In genomic region chr1:59448497-59449270, GRCm38 (mm10) we compare ENCODE assay signal across 9 mouse cellular contexts. TPM values are rescaled to one million over a fixed set of nuclear protein-coding genes. Genes with fewer than 3 reads are reported as not detected.
DNase-seq lines count a peak whose midpoint lies in the region; ATAC-seq and TF ChIP-seq lines count a peak whose summit lies in the region.
"Had no signal": no experiment of that assay in that cellular context is flagged by ENCODE, and none has a peak within 500 bp of the region (broad histone marks: within the 10 kb centered on the region; RNA-seq: fewer than 3 reads in every experiment).

No protein-coding gene starts in this region.

- whole genome bisulfite sequencing in hindbrain, embryonic 11.5 days: 28% methylated on average over 11 of the region's 11 CpGs
- 50% methylated on average over 11 of the region's 11 CpGs for WGBS in hindbrain, postnatal 0 days
- WGBS in thymus, adult 2 months: 96% methylated on average over 11 of the region's 11 CpGs
- whole genome bisulfite sequencing in intestine, embryonic 15.5 days: 60% methylated on average over 11 of the region's 11 CpGs

- peak; percentile 27; the same call in 1 of the 2 replicates for ATAC-seq in hindbrain, embryonic 11.5 days (ENCODE audit: low FRiP score)
- no peak for ATAC-seq in hindbrain, postnatal 0 days
- ATAC-seq in intestine, embryonic 15.5 days: peak; percentile 19; the same call in 1 of the 2 replicates
- ATAC-seq in erythroblast, adult 5-6 weeks (replicated peaks; ENCODE audit: low FRiP score, poor library complexity, severe bottlenecking): no peak

- H3K4me2 ChIP-seq in hindbrain, embryonic 11.5 days (replicated peaks; ENCODE audit: low read depth, low read length): no peak overlapping the region
- H3K4me2 ChIP-seq in hindbrain, postnatal 0 days (ENCODE audit: low read depth, low read length): no peak overlapping the region
- H3K4me2 ChIP-seq in intestine, embryonic 15.5 days (replicated peaks): peak overlapping the region; percentile 47

- H3K4me3 ChIP-seq in hindbrain, embryonic 11.5 days (ENCODE audit: low read depth, low read length): no peak overlapping the region
- H3K4me3 ChIP-seq in hindbrain, postnatal 0 days (ENCODE audit: low read length): no peak overlapping the region
- no peak overlapping the region for H3K4me3 ChIP-seq in thymus, adult 2 months (ENCODE audit: control insufficient read depth, insufficient read depth, low read length)
- no peak overlapping the region for H3K4me3 ChIP-seq in intestine, embryonic 15.5 days (replicated peaks)

- H3K9ac ChIP-seq in hindbrain, embryonic 11.5 days (ENCODE audit: low read depth, low read length): no peak overlapping the region
- no peak overlapping the region for H3K9ac ChIP-seq in hindbrain, postnatal 0 days (replicated peaks; ENCODE audit: low read length)
- H3K9ac ChIP-seq in intestine, embryonic 15.5 days: no peak overlapping the region

- H3K27me3 ChIP-seq in hindbrain, embryonic 11.5 days (ENCODE audit: control insufficient read depth, insufficient read depth, low read length): no peaks in the 10 kb centered on the region
- H3K27me3 ChIP-seq in hindbrain, postnatal 0 days (ENCODE audit: insufficient read depth, low read length): no peaks in the 10 kb centered on the region
- H3K27me3 ChIP-seq in thymus, adult 2 months (ENCODE audit: control insufficient read depth, insufficient read depth, low read length): no peaks in the 10 kb centered on the region
- no peaks in the 10 kb centered on the region for H3K27me3 ChIP-seq in intestine, embryonic 15.5 days (replicated peaks)
- H3K27me3 ChIP-seq: CH12.LX had no signal

- DNase-seq in hindbrain, embryonic 11.5 days (ENCODE audit: low spot score): no peak
- DNase-seq in hindbrain, postnatal 0 days (ENCODE audit: low spot score): no peak
- no peak for DNase-seq in thymus, adult 2 months
- no peak for DNase-seq in thymus, adult 18-20 months
- no peak for DNase-seq in adrenal gland, adult (ENCODE audit: inconsistent age in 2 of 2, low spot score in 1 of 2)
- DNase-seq: cerebellum, adult 11 months had no signal

- H3K9me3 ChIP-seq in hindbrain, embryonic 11.5 days (ENCODE audit: control insufficient read depth, low read length): no peaks in the 10 kb centered on the region
- no peaks in the 10 kb centered on the region for H3K9me3 ChIP-seq in hindbrain, postnatal 0 days (ENCODE audit: low read length)
- no peaks in the 10 kb centered on the region for H3K9me3 ChIP-seq in intestine, embryonic 15.5 days

- peaks cover 10% of the 10 kb centered on the region; the same call in 1 of the 2 replicates for H3K4me1 ChIP-seq in hindbrain, embryonic 11.5 days (replicated peaks; ENCODE audit: control insufficient read depth, insufficient read depth, low read length)
- peaks cover 3% of the 10 kb centered on the region; the same call in 1 of the 2 replicates for H3K4me1 ChIP-seq in hindbrain, postnatal 0 days (ENCODE audit: insufficient read depth, low read length)
- H3K4me1 ChIP-seq in thymus, adult 2 months (replicated peaks; ENCODE audit: control insufficient read depth, insufficient read depth, low read length): no peaks in the 10 kb centered on the region; the same call in none of the 2 replicates
- H3K4me1 ChIP-seq in intestine, embryonic 15.5 days (replicated peaks): peaks cover 22% of the 10 kb centered on the region

- no peak for TF ChIP-seq CTCF in hindbrain, postnatal 0 days (IDR thresholded peaks at IDR 0.05; ENCODE audit: low read depth)
- no peak for TF ChIP-seq CTCF in thymus, adult 2 months (IDR thresholded peaks at IDR 0.05; ENCODE audit: borderline replicate concordance, control insufficient read depth, extremely low read depth, insufficient read depth, low read length, poor library complexity)

- no peaks in the 10 kb centered on the region for H3K36me3 ChIP-seq in hindbrain, embryonic 11.5 days (ENCODE audit: control insufficient read depth, insufficient read depth, low read length)
- no peaks in the 10 kb centered on the region for H3K36me3 ChIP-seq in hindbrain, postnatal 0 days (ENCODE audit: insufficient read depth, low read length)
- H3K36me3 ChIP-seq in thymus, adult 2 months (ENCODE audit: control insufficient read depth, insufficient read depth, low read length): no peaks in the 10 kb centered on the region
- no peaks in the 10 kb centered on the region for H3K36me3 ChIP-seq in intestine, embryonic 15.5 days

- TF ChIP-seq POLR2A in thymus, adult 2 months (IDR thresholded peaks at IDR 0.05; ENCODE audit: control insufficient read depth, extremely low read depth, insufficient read depth, low read length, poor library complexity): no peak

- H3K27ac ChIP-seq in hindbrain, embryonic 11.5 days (ENCODE audit: low read depth, low read length): peak overlapping the region; percentile 58; the same call in 1 of the 2 replicates
- no peak overlapping the region for H3K27ac ChIP-seq in hindbrain, postnatal 0 days
- peak overlapping the region; percentile 26; the same call in 1 of the 2 replicates for H3K27ac ChIP-seq in thymus, adult 2 months (ENCODE audit: control insufficient read depth, insufficient read depth, low read length)
- H3K27ac ChIP-seq in intestine, embryonic 15.5 days: peak overlapping the region; percentile 19; the same call in 1 of the 2 replicates

RNA-seq across cellular contexts. Expression of gene Fzd7, which starts 33.5 kb away (rescaled TPM):
- polyA plus RNA-seq in hindbrain, embryonic 11.5 days (2014; fragmentation: Nextera tagmentation; extraction: Ambion mirVana): 13.0 and 15.4 TPM in 2 replicates
- 17.2 and 19.9 TPM in 2 replicates for total RNA-seq in hindbrain, postnatal 0 days (2014; rRNA removed)
- 1.4 and 1.8 TPM in 2 replicates for polyA plus RNA-seq in hindbrain, postnatal 0 days (2015; fragmentation: Nextera tagmentation; extraction: Ambion mirVana)
- polyA plus RNA-seq in thymus, adult 2 months (2012; rRNA removed): 11.4 and 12.2 TPM in 2 replicates
- 6.3 and 7.5 TPM in 2 replicates for polyA plus RNA-seq in intestine, embryonic 15.5 days (2015; fragmentation: Nextera tagmentation; extraction: Ambion mirVana)
- 1.7 and 3.1 TPM in 2 replicates for total RNA-seq in erythroblast, adult 5-6 weeks (2015; ENCODE audit: low replicate concordance)
- total RNA-seq in erythroblast, adult 5-6 weeks (2017; ENCODE audit: low replicate concordance): 0.28 and 0.43 TPM in 2 replicates

Comparison
In these comparisons a context has a peak if more than half of its experiments do, and no peak if none do; other contexts are left out.
1. ATAC-seq: peak in hindbrain, embryonic 11.5 days (single experiment) and intestine, embryonic 15.5 days (single experiment); none in hindbrain, postnatal 0 days (single experiment) and erythroblast, adult 5-6 weeks (single experiment).